Mouse (Mus musculus) midbrain, embryonic 10.5 days (tissue): Measurements from ENCODE around the gene Hscb. TPM values are rescaled to one million over a fixed set of nuclear protein-coding genes. Genes with fewer than 3 reads are reported as not detected.
"Not testable (repeated sequence)": the region's sequence is repeated elsewhere in the genome, so short reads cannot be mapped to it uniquely, and the experiment has no call there.

Experiments used
- DNase-seq: peaks from one replicate; pipeline ENCODE4 v3.0.0-alpha.2; 2017; ENCODE audit warnings: low spot score
- H3K27ac ChIP-seq: fragments of 300-500 bp; sonication (generic); replicated peaks from 2 replicates; pipeline ENCODE4 v1.5.1; 2016; ENCODE audit warnings: mild to moderate bottlenecking
- H3K27me3 ChIP-seq: fragments of 300-500 bp; sonication (generic); 2 replicates; pipeline ENCODE4 v1.6.1; 2016; ENCODE audit warnings: low read depth, mild to moderate bottlenecking; ENCODE audit not compliant: poor library complexity, severe bottlenecking
- H3K36me3 ChIP-seq: fragments of 300-500 bp; sonication (generic); 2 replicates; pipeline ENCODE4 v1.6.1; 2016; ENCODE audit warnings: mild to moderate bottlenecking, moderate library complexity
- H3K4me1 ChIP-seq: fragments of 300-500 bp; sonication (generic); 2 replicates; pipeline ENCODE4 v1.6.1; 2016
- H3K4me3 ChIP-seq: fragments of 300-500 bp; sonication (generic); 2 replicates; pipeline ENCODE4 v1.5.1; 2016; ENCODE audit warnings: mild to moderate bottlenecking, moderate library complexity
- H3K9me3 ChIP-seq: fragments of 300-500 bp; sonication (generic); replicated peaks from 2 replicates; pipeline ENCODE4 v1.6.1; 2016; ENCODE audit warnings: mild to moderate bottlenecking
- WGBS: fragments of 180-500 bp; shearing (Covaris S2); methylation state at CpG from one replicate; pipeline ENCODE4 v1.1.7; 2016; 5-methylcytosine and 5-hydroxymethylcytosine counted together
- polyA plus RNA-seq: library from polyadenylated mRNA; unstranded; fragments of >200 nt; fragmentation: Nextera tagmentation; extraction: Ambion mirVana; gene quantifications from 2 replicates; pipeline ENCODE4 v1.2.1, GENCODE M21; 2016

Gene Hscb
- 26.9 and 28.1 TPM in 2 replicates for polyA plus RNA-seq

DNA sequence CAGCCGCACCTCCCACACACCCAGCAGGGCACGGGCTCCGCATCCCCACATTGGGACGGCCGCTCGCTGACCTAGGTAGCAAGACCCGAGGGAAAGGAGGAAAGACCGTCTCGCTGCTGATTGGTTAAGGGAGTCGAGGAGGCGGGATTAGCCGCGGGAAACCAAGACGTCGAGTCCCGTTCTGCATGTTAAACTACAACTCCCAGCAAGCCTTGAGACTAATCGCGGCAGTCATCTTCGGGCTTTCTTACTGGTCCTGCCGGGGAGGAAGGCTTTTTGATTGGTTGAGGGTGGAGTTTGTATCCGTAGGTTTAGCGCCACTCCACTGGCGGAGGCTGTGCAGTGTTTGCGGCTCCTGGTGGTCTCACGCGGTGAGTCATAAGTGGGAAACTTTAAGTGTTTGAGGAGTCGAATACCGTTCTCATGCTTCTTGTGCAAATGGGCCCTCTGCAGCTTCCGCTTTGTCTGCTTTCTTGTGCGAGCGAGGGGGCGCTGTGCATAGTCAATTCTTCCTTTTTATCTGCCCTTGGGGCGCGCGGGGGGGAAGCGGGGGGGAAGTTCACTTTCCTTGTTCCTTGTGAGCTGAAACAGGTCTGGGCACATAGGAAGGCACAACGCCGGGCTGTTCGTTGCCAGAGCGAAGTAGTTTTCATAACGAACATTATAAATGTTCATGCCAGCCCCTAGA lies at the start of gene Hscb, which contains the start of gene Chek2:
TSS of gene Hscb (minus strand) at position 100 of the 688 bp plus-strand sequence.
TSS of gene Chek2 (plus strand) at position 302 of the 688 bp plus-strand sequence.
- H3K9me3 ChIP-seq, result no peaks in the 10 kb centered on the region
- WGBS, result under 1% methylated on average over 41 of the region's 41 CpGs
- peak within 1 kb of the TSS; percentile 90 for H3K27ac ChIP-seq
- H3K36me3 ChIP-seq, result peaks cover 39% of the 10 kb centered on the region
- H3K4me1 ChIP-seq, result peaks cover 19% of the 10 kb centered on the region
- DNase-seq, result peak; percentile 97
- H3K4me3 ChIP-seq, result peak within 1 kb of the TSS; percentile 72
- no peaks in the 10 kb centered on the region for H3K27me3 ChIP-seq

DNA sequence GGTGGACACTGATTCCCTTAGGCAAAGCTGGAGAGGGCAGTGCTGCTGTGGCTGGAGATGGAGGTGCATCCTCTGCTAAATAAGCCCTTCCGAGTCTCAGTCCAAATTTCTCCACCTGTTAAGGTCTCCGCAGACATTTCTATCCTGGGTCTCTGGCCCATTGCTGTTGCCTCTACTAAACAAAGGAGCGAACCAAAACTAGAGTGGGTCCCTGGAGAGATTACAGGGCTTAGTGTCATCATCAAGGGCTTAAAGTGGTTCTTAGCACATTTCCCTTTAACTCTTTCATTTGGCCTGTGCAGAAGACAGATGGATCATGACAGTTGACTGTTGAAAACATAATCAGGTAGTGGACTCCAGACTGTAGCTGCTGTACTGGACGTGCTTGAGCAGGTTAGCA lies 49.0 kb upstream of the Hscb start:
- DNase-seq, result no peak
- Histone ChIP-seq H3K27me3 (no peaks in the 10 kb centered on the region), H3K36me3 (peaks cover 57% of the 10 kb centered on the region), H3K9me3 (no peaks in the 10 kb centered on the region), H3K4me1 (no peaks in the 10 kb centered on the region), H3K4me3 (no peak overlapping the region), H3K27ac (no peak overlapping the region)
- WGBS, result 87% methylated on average over 4 of the region's 4 CpGs

DNA sequence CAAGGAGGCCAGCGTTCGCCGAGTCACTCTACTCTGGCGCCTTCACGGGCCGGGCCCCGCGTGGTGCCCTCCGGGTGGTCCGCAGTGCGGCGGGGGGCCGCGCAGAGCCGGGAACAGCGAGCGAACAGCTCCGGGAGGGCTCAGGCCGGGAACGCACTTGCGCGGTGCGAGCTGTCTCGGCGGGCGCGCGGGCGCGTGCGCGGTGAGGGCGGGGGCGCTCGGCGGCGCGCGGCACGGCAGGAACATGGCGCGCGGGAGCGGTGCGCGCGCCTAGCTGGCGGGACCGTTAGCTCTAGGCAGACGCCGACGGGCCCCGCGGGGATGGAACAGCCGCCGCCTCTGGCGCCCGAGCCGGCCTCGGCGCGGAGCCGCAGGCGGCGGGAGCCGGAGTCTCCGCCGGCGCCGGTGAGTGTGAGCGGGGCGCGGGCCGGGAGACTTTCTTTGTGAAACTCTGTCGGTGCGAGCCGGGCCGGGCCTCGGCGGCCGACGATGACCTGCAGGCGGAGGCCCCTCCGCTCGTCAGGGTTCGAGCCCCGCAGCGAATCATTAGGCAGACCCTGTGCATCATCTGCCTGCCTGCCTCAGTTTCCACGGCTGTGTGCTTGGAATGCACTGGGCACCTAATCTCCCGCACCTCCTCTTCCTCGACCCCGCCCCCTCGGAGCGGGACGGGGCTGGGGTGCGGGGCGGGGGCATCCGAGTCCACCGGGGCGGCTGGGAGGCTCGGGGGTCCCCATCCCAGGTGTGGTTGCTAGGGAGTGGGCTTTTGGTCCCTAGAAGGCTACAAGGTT lies 40.2 kb upstream of the Hscb start, which contains the start of gene Ttc28:
TSS of gene Ttc28 (plus strand) at position 220 of the 791 bp plus-strand sequence.
- no peaks in the 10 kb centered on the region; the same call in 1 of the 2 replicates for H3K27me3 ChIP-seq
- under 1% methylated on average over 97 of the region's 101 CpGs for WGBS
- peak within 1 kb of the TSS; percentile 91 for H3K4me3 ChIP-seq
- peak within 1 kb of the TSS; percentile 97 for H3K27ac ChIP-seq
- H3K4me1 ChIP-seq, result peaks cover 23% of the 10 kb centered on the region
- H3K9me3 ChIP-seq, result no peaks in the 10 kb centered on the region
- peak; percentile 89 for DNase-seq
- peaks cover 36% of the 10 kb centered on the region for H3K36me3 ChIP-seq

DNA sequence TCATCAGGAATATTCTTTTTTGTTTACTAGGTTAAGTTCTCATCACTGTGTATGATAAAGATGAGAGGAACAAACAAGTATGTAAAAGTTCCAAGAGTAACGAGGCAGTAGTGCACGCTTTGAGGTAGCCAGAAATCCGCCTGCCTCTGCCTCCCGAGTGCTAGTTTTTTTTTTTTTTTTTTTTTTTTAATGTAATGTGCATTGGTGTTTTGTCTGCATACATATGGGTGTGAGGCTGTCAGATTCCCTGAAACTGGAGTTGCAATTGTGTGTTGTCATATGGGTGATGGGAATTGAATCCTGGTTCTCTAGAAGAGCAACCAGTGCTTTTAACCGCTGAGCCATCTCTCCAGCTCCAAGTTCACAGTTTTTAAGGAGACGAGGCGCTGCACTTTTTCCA lies 39.5 kb upstream of the Hscb start:
- Histone ChIP-seq H3K27me3 (no peaks in the 10 kb centered on the region; the same call in 1 of the 2 replicates), H3K4me3 (peak overlapping the region; percentile 91), H3K36me3 (peaks cover 34% of the 10 kb centered on the region), H3K9me3 (no peaks in the 10 kb centered on the region), H3K27ac (peak overlapping the region; percentile 97), H3K4me1 (peaks cover 25% of the 10 kb centered on the region)
- no peak for DNase-seq
- WGBS, result 59% methylated on average over 7 of the region's 7 CpGs

DNA sequence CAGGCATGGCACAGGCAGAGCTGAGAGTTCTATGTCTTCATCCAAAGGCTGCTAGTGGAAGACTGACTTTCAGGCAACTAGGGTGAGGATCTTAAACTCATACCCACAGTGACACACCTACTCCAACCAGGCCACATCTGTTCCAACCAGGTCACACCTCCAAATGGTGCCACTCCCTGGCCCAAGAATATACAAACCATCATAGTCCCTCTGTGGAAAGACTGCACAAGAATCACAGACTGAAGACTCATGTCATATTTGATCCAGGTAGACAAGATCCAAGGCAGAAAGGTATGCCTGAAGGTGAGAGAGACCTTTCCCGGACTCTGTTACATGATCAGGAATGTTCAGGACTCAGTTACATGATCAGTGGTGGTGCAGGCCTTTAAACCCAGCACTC lies 38.9 kb upstream of the Hscb start:
- H3K27me3 ChIP-seq, H3K4me3 ChIP-seq, H3K9me3 ChIP-seq, H3K27ac ChIP-seq, DNase-seq: not testable (repeated sequence)
- peaks cover 25% of the 10 kb centered on the region for H3K4me1 ChIP-seq
- 98% methylated on average over 1 of the region's 1 CpGs for WGBS
- H3K36me3 ChIP-seq, result peaks cover 36% of the 10 kb centered on the region

DNA sequence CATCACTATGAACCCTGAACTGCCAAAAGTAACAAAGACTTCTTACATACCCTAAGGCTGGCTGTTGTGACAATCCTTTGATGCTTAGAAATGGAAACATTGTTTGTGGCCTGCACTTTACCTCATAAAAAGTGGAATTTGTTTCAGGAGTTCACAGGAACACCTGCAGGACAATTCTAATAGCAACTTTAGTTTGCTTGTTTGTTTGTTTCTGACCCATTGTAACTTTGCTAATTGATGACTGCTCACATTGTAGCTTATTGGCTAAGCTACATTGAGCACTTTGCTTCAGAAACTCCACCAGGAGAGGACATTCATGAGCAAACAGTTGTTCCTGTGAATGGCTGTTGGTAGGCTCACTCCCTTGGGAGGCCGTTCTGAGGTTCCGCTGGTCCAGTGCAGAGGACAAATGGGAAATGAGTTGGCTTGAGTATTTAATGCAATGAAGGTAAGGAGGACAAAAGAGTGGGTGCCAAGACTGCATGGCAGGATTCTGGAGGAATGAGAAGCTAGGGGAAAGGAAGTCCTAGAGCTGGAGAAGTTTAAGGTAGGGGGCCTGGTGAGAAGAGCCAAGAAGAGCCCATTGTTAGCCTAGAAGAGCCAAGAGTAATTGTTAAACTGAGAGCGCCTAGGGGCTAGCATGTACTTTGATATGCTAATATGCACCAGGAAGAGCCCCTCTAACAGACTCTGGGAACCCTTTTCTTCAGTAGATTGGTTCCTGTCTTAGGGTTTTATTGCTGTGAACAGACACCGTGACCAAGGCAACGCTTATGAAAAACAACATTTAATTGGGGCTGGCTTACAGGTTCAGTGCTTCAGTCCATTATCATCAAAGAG lies 38.3 kb upstream of the Hscb start:
- peaks cover 27% of the 10 kb centered on the region for H3K4me1 ChIP-seq
- no peak overlapping the region for H3K27ac ChIP-seq
- WGBS, result 84% methylated on average over 5 of the region's 5 CpGs
- DNase-seq, result no peak
- H3K4me3 ChIP-seq, result no peak overlapping the region
- H3K9me3 ChIP-seq, result no peaks in the 10 kb centered on the region
- no peaks in the 10 kb centered on the region; the same call in 1 of the 2 replicates for H3K27me3 ChIP-seq
- H3K36me3 ChIP-seq, result peaks cover 38% of the 10 kb centered on the region

DNA sequence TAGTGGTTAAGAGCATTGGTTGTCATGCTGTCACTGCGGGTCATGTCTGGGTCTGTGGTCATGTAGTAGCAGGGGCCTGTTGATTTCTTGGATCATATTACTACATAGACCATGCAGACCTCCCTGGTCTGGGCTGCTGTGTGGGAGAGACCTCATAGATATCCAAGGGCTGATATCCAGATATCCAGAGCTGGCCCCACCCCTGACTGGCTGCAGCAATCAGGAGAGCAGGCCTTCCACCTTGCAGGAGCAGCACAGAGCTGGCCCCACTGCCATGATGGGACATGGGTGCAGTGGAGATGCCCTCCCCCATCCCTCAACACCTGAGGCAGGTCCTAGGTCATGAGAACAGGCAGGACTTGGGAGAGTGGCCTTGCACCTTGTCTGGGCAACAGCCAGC lies 35.7 kb upstream of the Hscb start:
- DNase-seq, result no peak
- Histone ChIP-seq H3K4me3 (no peak overlapping the region), H3K27ac (peak overlapping the region; percentile 46; the same call in 1 of the 2 replicates), H3K4me1 (peaks cover 23% of the 10 kb centered on the region), H3K36me3 (peaks cover 51% of the 10 kb centered on the region), H3K9me3 (no peaks in the 10 kb centered on the region), H3K27me3 (no peaks in the 10 kb centered on the region; the same call in 1 of the 2 replicates)
- 100% methylated on average over 1 of the region's 1 CpGs for WGBS

DNA sequence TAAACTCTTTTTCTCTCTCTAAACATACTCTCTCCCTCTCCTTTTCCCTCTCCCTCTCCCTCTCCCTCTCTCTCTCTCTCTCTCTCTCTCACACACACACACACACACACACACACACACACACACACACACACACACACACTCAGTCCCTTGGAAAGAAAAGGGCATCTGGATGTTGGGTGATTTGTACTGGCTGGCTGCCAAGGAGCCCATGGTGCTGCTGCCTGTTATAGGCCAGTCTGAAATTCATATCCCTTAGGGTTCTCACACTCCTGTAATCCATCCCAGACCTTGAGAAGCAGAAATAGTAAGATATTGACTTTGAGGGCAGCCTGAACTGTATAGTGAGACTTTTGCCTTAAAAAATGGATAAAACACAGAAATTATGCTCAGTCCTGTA lies 35.1 kb upstream of the Hscb start:
- H3K36me3 ChIP-seq, result peaks cover 57% of the 10 kb centered on the region
- H3K9me3 ChIP-seq, result no peaks in the 10 kb centered on the region
- no peak for DNase-seq
- no peak overlapping the region for H3K27ac ChIP-seq
- no peaks in the 10 kb centered on the region; the same call in 1 of the 2 replicates for H3K27me3 ChIP-seq
- no peak overlapping the region for H3K4me3 ChIP-seq
- H3K4me1 ChIP-seq, result peaks cover 24% of the 10 kb centered on the region

DNA sequence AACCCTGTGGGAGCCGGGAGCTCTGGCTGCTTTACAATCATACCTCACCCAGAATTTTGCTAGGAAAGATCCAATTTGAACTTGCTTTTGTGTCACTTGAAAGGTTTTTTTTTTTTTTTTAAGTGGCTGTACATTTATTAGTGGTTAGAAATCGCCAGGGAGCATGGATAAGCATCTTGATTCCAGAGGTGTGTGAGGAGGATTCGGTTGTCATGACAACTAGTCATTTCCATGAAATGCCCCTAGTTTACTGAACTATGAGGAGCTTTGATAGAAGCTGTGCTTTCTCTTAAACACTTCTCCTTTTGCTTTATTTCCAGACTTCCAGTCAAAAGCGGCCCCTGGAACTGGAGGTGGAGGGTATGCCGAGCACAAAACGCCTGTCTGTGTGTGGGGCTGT lies 33.6 kb upstream of the Hscb start:
- Histone ChIP-seq H3K4me3 (no peak overlapping the region), H3K36me3 (peaks cover 69% of the 10 kb centered on the region), H3K27ac (no peak overlapping the region; the same call in 1 of the 2 replicates), H3K27me3 (no peaks in the 10 kb centered on the region; the same call in 1 of the 2 replicates), H3K9me3 (no peaks in the 10 kb centered on the region), H3K4me1 (peaks cover 30% of the 10 kb centered on the region)
- DNase-seq, result no peak
- 76% methylated on average over 6 of the region's 6 CpGs for WGBS

DNA sequence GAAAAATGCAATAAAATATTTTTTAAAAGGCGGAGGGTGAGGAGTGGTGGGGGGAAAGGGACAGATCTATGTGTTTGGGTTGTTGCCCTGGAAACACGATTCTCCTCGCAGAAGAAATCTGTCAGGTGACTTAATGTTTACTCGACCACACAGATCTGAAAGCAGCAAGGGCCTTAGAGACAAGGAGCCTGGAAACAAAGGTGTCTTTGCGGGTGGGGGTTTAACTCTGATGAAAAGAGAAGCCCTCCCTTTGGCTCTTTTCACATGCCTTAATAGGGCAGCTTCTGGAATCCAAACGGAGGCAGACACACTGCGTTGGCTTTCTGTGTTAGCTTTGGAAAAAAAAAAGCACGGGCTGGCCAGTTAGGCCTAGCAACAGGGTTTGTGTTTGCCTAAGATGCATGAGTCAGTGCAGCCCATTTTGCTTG lies 29.7 kb upstream of the Hscb start:
- no peak overlapping the region for H3K4me3 ChIP-seq
- peaks cover 30% of the 10 kb centered on the region for H3K4me1 ChIP-seq
- H3K27ac ChIP-seq, result peak overlapping the region; percentile 75
- DNase-seq, result no peak
- no peaks in the 10 kb centered on the region for H3K27me3 ChIP-seq
- WGBS, result 54% methylated on average over 8 of the region's 8 CpGs
- H3K9me3 ChIP-seq, result no peaks in the 10 kb centered on the region
- H3K36me3 ChIP-seq, result peaks cover 91% of the 10 kb centered on the region

DNA sequence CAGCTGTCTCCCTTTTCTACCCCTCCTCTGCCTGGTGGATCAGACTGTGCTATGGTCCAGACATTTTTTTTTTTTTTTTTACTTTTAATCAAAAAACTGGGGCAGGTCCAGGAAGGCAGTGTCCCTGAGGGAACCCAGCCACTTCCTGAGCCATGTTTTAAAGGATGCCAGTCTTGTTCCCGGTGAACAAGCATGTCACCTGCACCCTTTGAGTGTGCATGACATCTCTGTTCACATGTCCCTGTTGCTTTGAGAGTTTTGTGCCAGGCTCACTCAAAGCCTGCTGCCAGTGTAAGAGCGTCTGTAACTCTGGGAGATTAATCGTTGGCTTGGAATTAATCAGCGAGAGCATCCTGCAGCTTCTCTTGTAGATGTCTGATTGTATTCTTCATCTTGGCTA lies 28.9 kb upstream of the Hscb start:
- no peaks in the 10 kb centered on the region for H3K27me3 ChIP-seq
- DNase-seq, result no peak
- peaks cover 28% of the 10 kb centered on the region for H3K4me1 ChIP-seq
- H3K9me3 ChIP-seq, result no peaks in the 10 kb centered on the region
- H3K36me3 ChIP-seq, result peaks cover 91% of the 10 kb centered on the region
- WGBS, result 70% methylated on average over 4 of the region's 4 CpGs
- peak overlapping the region; percentile 75 for H3K27ac ChIP-seq
- no peak overlapping the region for H3K4me3 ChIP-seq

DNA sequence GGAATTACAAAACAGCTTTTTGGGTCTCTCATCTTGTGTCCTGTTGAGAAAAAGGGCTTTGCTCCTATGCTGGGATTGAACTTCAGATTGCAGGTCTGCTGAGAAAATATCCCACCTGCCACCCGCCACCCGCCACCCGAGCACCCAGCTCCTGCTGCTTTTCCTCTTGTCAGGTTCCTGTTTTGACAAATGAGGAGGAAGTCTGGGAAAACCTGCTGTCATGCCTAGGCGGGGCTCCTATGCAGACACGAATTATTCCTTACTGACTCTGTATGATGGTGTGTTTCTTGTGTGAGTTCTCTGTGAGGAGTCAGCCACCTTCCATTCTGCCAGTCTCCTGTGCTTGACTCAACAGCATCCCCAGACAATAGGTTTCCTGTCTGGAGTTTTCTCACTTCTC lies 20.9 kb upstream of the Hscb start:
- Histone ChIP-seq H3K36me3 (peaks cover 95% of the 10 kb centered on the region), H3K4me3 (no peak overlapping the region), H3K9me3 (no peaks in the 10 kb centered on the region), H3K27ac (no peak overlapping the region), H3K4me1 (peaks cover 3% of the 10 kb centered on the region; the same call in 1 of the 2 replicates), H3K27me3 (no peaks in the 10 kb centered on the region)
- 91% methylated on average over 5 of the region's 5 CpGs for WGBS
- no peak for DNase-seq
